Mouse (Mus musculus) embryonic facial prominence, embryonic 11.5 days (tissue): Measurements from ENCODE around the gene Abcb8. TPM values are rescaled to one million over a fixed set of nuclear protein-coding genes. Genes with fewer than 3 reads are reported as not detected.
A peak's percentile ranks its signal among the peaks of the same experiment; 100 is the strongest.

Experiments
- ATAC-seq: fragments of 200-750 bp; cut with Nextera tagmentation; replicated peaks from 2 replicates; pipeline ENCODE4 v1.8.0; 2017; ENCODE audit warnings: low read depth; ENCODE audit not compliant: insufficient number of reproducible peaks, low FRiP score, low TSS enrichment
- DNase-seq: peaks from one replicate; pipeline ENCODE4 v3.0.0-alpha.2; 2015; ENCODE audit warnings: low spot score
- H3K27ac ChIP-seq: fragments of 300-500 bp; sonication (generic); replicated peaks from 2 replicates; pipeline ENCODE4 v1.5.1; 2014; ENCODE audit warnings: mild to moderate bottlenecking, low read depth, low read length, control low read depth
- H3K27me3 ChIP-seq: fragments of 300-500 bp; sonication (generic); 2 replicates; pipeline ENCODE4 v1.6.1; 2014; ENCODE audit warnings: mild to moderate bottlenecking, low read length, moderate library complexity, mixed read lengths; ENCODE audit not compliant: control insufficient read depth, insufficient read depth
- H3K36me3 ChIP-seq: fragments of 300-500 bp; sonication (generic); replicated peaks from 2 replicates; pipeline ENCODE4 v1.6.1; 2014; ENCODE audit warnings: low read depth, mild to moderate bottlenecking, low read length, moderate library complexity, mixed read lengths; ENCODE audit not compliant: control insufficient read depth, insufficient read depth
- H3K4me1 ChIP-seq: fragments of 300-500 bp; sonication (generic); 2 replicates; pipeline ENCODE4 v1.6.1; 2014; ENCODE audit warnings: low read length, mixed read lengths; ENCODE audit not compliant: control insufficient read depth, insufficient read depth
- H3K4me2 ChIP-seq: fragments of 300-500 bp; sonication (generic); 2 replicates; pipeline ENCODE4 v1.6.1; 2014; ENCODE audit warnings: low read depth, mild to moderate bottlenecking, control low read depth, low read length, moderate library complexity
- H3K4me3 ChIP-seq: fragments of 300-500 bp; sonication (generic); 2 replicates; pipeline ENCODE4 v1.5.1; 2014; ENCODE audit warnings: low read depth, low read length, control low read depth
- H3K9ac ChIP-seq: fragments of 300-500 bp; sonication (generic); replicated peaks from 2 replicates; pipeline ENCODE4 v1.6.1; 2014; ENCODE audit warnings: mild to moderate bottlenecking, control low read depth, low read length
- H3K9me3 ChIP-seq: fragments of 300-500 bp; sonication (generic); replicated peaks from 2 replicates; pipeline ENCODE4 v1.6.1; 2016; ENCODE audit warnings: mild to moderate bottlenecking, low read length, inconsistent platforms, mixed read lengths; ENCODE audit not compliant: control insufficient read depth
- WGBS: fragments of 180-500 bp; shearing (Covaris S2); extraction: QIAGEN DNeasy Blood & Tissue Kit; methylation state at CpG from one replicate; pipeline ENCODE4 v1.1.7; 2014; 5-methylcytosine and 5-hydroxymethylcytosine counted together
- polyA plus RNA-seq: library from polyadenylated mRNA; unstranded; fragments of >200 nt; fragmentation: Nextera tagmentation; extraction: Ambion mirVana; gene quantifications from 2 replicates; pipeline ENCODE4 v1.2.1, GENCODE M21; 2014

Abcb8 gene
- polyA plus RNA-seq, 1 experiment from 2014 or later, result 27.4 TPM

DNA sequence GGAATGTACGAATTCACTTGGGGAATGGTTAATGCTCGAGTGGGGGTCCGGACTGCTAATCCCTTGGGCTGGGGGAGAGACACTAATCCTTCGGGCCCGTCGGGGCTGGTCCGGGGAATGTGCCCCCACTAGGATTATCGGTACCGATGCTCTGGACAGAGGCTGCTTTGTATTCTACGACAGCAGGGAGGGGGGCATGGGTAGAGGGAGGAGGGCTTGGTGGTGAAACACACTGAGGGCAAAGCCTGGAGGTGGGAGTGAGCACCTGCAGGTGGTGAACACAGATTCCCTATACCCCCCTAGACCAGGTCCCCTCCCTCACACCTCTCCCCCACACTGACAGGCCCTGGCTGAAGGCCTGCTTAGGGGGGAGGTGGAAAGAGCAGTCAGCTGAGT is 32.6 kb downstream of the Abcb8 start:
- Histone ChIP-seq H3K9me3 (no peaks in the 10 kb centered on the region), H3K4me1 (peaks cover 19% of the 10 kb centered on the region), H3K27ac (no peak overlapping the region), H3K4me3 (peak overlapping the region; percentile 64), H3K4me2 (peak overlapping the region; percentile 87), H3K36me3 (peaks cover 7% of the 10 kb centered on the region), H3K9ac (peak overlapping the region; percentile 68), H3K27me3 (no peaks in the 10 kb centered on the region)
- WGBS, result under 1% methylated on average over 10 of the region's 10 CpGs
- DNase-seq, result peak; percentile 21
- 0 out of 2 replicates have a peak, but pooled peaks have one; percentile 7 for ATAC-seq

DNA sequence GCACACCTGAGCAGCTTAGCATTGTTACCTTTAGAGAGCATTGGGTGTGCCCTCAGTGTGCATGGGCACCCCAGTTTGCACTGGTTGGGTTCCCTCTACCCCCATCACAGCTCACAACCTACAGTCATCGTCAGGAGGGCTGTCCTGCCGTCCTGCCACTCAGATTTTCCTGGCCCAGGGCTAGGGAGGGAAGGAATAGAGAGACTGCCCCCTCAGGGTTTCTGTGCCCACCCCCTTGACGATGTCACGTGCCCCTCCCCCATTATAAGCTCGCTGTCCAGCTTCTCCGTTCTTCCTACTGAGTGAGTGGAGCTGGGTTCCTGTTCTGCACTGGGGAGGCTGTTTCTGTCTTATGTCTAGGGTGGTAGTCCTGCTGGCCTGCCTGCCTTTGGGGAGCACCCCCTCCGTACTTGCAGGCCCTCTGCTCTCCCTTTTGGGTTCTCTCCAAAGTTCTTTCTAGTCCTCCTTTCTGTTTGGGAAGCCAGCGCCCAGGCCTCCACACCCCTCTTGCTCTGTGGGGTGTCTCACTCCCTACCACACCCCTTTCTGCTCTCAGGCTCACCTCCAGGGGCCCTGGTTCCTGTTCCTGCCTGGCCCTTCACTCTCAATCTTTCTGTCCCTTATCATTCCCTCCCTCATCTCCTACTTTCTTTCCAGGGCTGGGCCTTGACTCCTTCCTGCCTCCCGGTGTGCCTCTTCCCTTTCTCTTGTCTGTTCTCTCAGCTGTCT is 33.3 kb downstream of the Abcb8 start:
- peak overlapping the region; percentile 64 for H3K4me3 ChIP-seq
- no peak for ATAC-seq
- H3K9ac ChIP-seq, result peak overlapping the region; percentile 32
- H3K27me3 ChIP-seq, result no peaks in the 10 kb centered on the region
- H3K4me1 ChIP-seq, result peaks cover 19% of the 10 kb centered on the region
- H3K9me3 ChIP-seq, result no peaks in the 10 kb centered on the region
- WGBS, result 6% methylated on average over 9 of the region's 9 CpGs
- no peak for DNase-seq
- no peak overlapping the region for H3K27ac ChIP-seq
- H3K36me3 ChIP-seq, result peaks cover 8% of the 10 kb centered on the region
- peak overlapping the region; percentile 87 for H3K4me2 ChIP-seq

DNA sequence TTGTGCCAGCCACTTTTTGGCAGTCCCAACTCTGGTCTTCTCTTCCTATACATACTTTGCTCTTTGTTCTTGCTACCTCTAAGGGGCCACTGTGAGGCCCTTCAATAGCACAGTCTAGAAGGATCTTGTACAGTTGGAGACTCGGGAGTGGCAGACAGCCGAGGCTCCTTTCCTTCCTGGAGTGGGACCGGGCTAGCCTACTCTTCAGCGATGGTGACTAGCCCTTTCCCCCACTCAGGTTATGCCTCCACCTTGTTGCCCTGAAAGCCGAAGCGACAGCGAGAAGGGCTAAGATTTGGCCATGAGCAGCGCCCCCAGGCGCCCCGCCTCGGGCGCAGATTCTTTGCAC is 33.8 kb downstream of the Abcb8 start:
- no peak for ATAC-seq
- Histone ChIP-seq H3K9ac (peak overlapping the region; percentile 32; the same call in 1 of the 2 replicates), H3K9me3 (no peaks in the 10 kb centered on the region), H3K36me3 (peaks cover 8% of the 10 kb centered on the region), H3K27me3 (no peaks in the 10 kb centered on the region), H3K4me2 (peak overlapping the region; percentile 29), H3K27ac (no peak overlapping the region), H3K4me3 (no peak overlapping the region), H3K4me1 (peaks cover 19% of the 10 kb centered on the region)
- DNase-seq, result no peak
- 9% methylated on average over 12 of the region's 12 CpGs for WGBS

DNA sequence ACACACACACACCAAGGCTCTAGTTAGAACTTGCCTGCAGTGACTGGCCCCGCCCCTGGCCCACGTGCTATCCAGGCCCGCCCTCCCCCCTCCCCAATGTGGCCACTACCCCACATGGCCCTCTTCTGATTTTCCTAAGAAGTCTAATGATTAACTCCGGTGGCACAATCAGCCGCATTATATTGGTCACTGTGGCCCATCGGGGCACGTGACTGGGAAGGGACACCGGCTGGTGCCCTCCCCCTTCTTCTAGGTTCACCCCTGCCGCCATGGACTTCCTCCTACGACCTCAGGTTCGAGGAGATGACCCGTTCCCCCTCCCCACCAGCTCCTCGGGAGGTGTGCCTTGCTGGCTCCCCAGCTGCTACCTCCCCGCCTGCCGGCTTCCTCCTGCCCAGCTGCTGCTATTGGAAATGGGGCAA is 34.5 kb downstream of the Abcb8 start:
- H3K4me1 ChIP-seq, result peaks cover 19% of the 10 kb centered on the region
- peak overlapping the region; percentile 5; the same call in 1 of the 2 replicates for H3K4me3 ChIP-seq
- peaks cover 8% of the 10 kb centered on the region for H3K36me3 ChIP-seq
- no peaks in the 10 kb centered on the region for H3K9me3 ChIP-seq
- WGBS, result 4% methylated on average over 15 of the region's 15 CpGs
- ATAC-seq (no peak), DNase-seq (peak; percentile 44)
- H3K4me2 ChIP-seq, result peak overlapping the region; percentile 43
- H3K27ac ChIP-seq, result no peak overlapping the region
- H3K27me3 ChIP-seq, result no peaks in the 10 kb centered on the region
- H3K9ac ChIP-seq, result no peak overlapping the region; the same call in 1 of the 2 replicates

DNA sequence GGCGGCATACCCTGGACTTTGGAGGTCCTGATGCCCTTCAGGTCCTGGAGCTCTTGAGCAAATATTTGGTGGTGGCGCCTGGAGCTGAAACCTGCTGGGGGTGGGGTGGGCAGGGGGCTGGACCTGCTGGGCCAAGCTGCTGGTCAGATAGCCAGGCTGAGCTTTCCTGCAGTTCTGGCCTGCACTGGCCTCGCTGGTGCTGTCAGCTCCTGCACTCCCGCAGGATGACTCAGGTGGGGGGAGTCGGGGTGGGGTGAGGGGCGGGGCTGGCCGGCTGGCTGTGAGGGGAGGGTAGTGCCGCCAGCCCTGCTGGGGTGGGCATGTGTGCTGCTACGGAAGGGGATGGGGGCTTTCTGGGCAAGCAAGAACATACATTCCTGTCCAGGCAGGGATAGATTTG is 35.1 kb downstream of the Abcb8 start:
- H3K4me2 ChIP-seq, result peak overlapping the region; percentile 19; the same call in 1 of the 2 replicates
- ATAC-seq, result no peak
- H3K27me3 ChIP-seq, result no peaks in the 10 kb centered on the region
- DNase-seq, result no peak
- H3K9ac ChIP-seq, result no peak overlapping the region
- no peak overlapping the region for H3K27ac ChIP-seq
- WGBS, result 13% methylated on average over 9 of the region's 9 CpGs
- H3K4me3 ChIP-seq, result no peak overlapping the region
- peaks cover 8% of the 10 kb centered on the region for H3K36me3 ChIP-seq
- H3K9me3 ChIP-seq, result no peaks in the 10 kb centered on the region
- peaks cover 19% of the 10 kb centered on the region for H3K4me1 ChIP-seq

DNA sequence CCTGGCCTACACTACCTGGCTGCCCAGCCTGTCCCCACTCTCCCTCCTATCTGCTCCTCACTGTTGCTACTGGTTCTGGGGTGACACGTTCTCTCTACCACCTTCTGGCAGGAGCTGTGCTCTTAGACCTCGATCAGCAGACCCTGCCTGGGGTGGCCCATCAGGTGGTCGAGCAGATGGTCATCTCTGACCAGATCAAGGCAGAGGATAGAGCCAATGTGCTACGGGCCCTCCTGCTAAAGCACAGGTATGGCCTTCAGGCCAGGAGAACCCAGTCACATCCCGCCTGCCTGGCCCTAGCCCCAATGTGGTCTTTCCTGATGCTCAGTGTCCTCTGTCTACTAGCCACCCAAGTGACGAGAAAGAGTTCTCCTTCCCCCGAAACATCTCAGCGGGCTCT is 40.5 kb downstream of the Abcb8 start:
- H3K4me2 ChIP-seq, result no peak overlapping the region
- no peak overlapping the region for H3K4me3 ChIP-seq
- peaks cover 8% of the 10 kb centered on the region for H3K36me3 ChIP-seq
- 80% methylated on average over 8 of the region's 8 CpGs for WGBS
- no peaks in the 10 kb centered on the region for H3K9me3 ChIP-seq
- no peaks in the 10 kb centered on the region for H3K27me3 ChIP-seq
- H3K9ac ChIP-seq, result no peak overlapping the region
- no peak overlapping the region for H3K27ac ChIP-seq
- no peaks in the 10 kb centered on the region for H3K4me1 ChIP-seq
- ATAC-seq (no peak), DNase-seq (no peak)

DNA sequence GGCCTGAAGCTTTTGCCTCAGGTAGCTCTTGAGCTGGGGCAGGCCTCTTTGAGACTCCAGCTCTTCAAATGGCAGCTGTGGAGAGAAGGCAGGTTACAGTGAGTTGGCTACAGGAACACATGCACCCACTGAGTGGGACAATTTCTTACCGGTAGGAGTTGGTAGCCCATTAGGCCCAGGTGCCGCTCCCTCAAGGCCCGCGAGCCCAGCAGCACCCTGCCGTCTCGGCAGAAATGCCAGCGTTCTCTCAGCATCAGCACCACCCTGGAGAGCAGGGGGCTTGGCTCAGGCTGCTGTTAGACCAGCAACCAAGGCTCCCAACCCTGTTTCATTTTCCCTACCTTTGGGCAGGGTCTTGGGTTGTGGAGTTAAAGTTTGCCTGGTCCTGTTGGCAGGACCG is 47.7 kb downstream of the Abcb8 start:
- Histone ChIP-seq H3K9me3 (no peaks in the 10 kb centered on the region), H3K36me3 (peaks cover 8% of the 10 kb centered on the region), H3K4me1 (peaks cover 4% of the 10 kb centered on the region), H3K27me3 (no peaks in the 10 kb centered on the region), H3K4me2 (no peak overlapping the region), H3K27ac (no peak overlapping the region), H3K4me3 (no peak overlapping the region), H3K9ac (no peak overlapping the region)
- no peak for DNase-seq
- no peak for ATAC-seq
- 87% methylated on average over 8 of the region's 8 CpGs for WGBS

DNA sequence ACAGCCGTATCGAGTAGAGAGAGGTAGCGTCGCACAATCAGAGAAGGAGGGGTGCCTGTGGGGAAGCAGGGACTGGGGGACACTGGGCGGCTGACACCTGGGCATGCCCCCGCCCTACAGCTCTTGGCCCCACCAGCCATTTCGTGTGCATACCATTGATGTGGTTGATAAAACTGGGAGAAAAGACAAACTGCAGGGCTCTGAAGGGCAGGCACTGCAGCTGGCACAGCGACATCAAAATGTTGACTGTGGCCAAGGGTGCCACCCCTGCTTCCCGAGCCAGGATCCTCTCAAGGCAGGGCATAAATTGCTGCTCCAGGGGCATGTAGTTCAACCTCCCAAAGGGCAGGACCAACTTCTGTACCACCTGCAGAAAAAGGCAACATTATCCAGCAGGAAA is 48.6 kb downstream of the Abcb8 start:
- H3K4me3 ChIP-seq, result no peak overlapping the region
- no peaks in the 10 kb centered on the region for H3K27me3 ChIP-seq
- 91% methylated on average over 9 of the region's 9 CpGs for WGBS
- H3K4me2 ChIP-seq, result no peak overlapping the region
- H3K27ac ChIP-seq, result no peak overlapping the region
- no peaks in the 10 kb centered on the region for H3K9me3 ChIP-seq
- no peak overlapping the region for H3K9ac ChIP-seq
- no peak for DNase-seq
- no peak for ATAC-seq
- H3K36me3 ChIP-seq, result peaks cover 8% of the 10 kb centered on the region
- peaks cover 4% of the 10 kb centered on the region for H3K4me1 ChIP-seq
